Mouse (Mus musculus) layer of hippocampus, postnatal 36 days (tissue): Measurements from ENCODE around the gene Col6a4. TPM values are rescaled to one million over a fixed set of nuclear protein-coding genes. Genes with fewer than 3 reads are reported as not detected.

ENCODE experiments used
- DNase-seq, 2 experiments: peaks; one replicate each; pipeline ENCODE4 v3.0.0; 2022
- total RNA-seq, 2 experiments: library from RNA; stranded (reverse); gene quantifications; 2 replicates each; pipeline ENCODE4 v1.2.3; 2021

The Col6a4 gene
- 1 to 10 TPM; 1.2 to 1.8 TPM for total RNA-seq

DNA sequence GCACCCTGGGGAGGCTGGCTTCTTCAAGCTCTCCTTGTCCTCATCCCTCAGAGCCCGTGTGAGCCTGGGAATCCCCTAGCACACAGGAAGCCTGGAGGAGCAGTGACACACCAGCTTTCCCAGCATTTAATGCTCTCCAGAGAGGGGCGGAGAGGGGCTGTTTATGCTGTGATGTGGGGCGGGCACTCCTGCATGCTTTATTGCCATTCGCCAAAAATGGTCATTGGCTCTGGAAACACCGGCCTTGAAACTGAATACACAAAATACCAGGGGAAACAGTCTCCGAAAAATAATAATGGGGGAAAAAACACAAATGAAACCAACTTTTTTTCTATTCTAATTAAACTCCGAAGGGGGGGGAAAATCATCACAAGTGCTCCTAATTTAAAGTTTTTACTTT lies at the start of gene Col6a4:
Gene Col6a4 (minus strand): TSS at position 101 of the 400 bp plus-strand sequence.
- DNase-seq: no peak

GRCm38 (mm10) chr9:106145582-106145981 lies 49.0 kb upstream of the Col6a4 start:
- no peak for DNase-seq

DNA sequence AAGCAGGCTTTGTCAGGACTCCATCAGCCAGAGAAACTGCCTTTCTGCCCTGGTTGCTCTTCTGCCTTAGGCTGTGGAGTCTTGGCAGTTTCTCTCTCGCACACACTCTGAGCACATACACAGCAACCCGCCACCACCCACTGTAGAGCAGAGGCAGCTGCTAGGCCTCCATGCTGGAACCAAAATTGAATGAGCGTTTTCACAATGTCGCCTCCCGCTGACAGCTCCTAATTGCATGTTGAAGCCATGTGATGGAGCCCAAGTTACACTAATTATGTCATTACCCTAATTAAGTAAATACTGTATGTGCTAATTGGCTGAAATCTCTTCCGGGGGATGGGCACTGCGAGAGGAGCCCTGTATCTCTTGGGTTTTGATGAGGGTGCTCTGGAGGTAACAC lies 47.6 kb upstream of the Col6a4 start:
- peak; percentile 32 to 33 for DNase-seq

GRCm38 (mm10) chr9:106141955-106142354 lies 45.4 kb upstream of the Col6a4 start:
- no peak for DNase-seq

- no peak for DNase-seq
These were observed 43.2 kb upstream of the Col6a4 start for GRCm38 (mm10) chr9:106139763-106140162.

DNA sequence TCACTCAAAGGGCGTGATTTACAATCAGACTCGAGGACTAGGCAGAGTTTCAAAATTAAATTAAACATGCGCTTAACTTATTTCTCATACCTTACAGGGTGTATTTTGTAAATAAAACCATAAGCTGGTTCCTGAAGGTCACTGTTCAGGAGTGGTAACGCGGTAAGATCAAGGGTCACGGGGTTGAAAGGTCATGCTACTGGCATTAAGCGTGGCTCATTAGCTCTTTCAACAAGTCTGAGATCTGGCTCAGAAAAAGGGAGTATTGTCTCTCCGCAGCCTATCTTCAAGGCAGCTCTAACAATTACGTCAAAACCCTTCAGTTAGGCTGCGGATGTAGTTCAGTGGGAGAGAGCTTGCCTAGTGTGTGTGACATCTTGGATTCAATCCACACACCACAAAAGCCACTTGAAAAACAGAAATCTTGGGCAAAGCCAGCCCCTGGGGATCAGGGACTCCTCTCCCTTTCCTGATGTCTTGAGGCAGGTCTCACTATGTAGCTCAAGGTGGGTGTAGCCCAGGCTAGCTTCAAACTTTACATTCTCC lies 41.2 kb upstream of the Col6a4 start:
- DNase-seq: no peak

- no peak for DNase-seq
These were observed 33.7 kb upstream of the Col6a4 start for GRCm38 (mm10) chr9:106130250-106130649.

DNA sequence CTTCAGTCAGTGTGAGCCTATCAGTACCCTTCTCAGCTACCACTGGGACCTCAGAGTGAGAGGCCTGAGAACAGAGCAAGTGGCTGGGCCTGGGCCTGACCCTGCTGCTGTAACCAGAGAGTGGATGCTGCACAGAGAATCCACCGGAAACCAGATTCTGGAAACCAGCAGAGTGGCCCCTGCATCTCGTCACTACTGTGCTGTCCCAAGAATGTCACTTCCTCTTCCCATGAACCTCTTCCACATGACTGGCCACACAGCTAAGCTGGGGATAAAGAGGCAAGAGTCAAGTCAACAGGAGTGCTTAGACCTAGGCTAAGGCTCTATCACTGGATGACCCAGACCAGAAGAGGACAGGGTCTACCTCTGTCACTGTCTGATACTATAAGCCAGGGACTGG lies 32.5 kb upstream of the Col6a4 start:
- DNase-seq: no peak

DNA sequence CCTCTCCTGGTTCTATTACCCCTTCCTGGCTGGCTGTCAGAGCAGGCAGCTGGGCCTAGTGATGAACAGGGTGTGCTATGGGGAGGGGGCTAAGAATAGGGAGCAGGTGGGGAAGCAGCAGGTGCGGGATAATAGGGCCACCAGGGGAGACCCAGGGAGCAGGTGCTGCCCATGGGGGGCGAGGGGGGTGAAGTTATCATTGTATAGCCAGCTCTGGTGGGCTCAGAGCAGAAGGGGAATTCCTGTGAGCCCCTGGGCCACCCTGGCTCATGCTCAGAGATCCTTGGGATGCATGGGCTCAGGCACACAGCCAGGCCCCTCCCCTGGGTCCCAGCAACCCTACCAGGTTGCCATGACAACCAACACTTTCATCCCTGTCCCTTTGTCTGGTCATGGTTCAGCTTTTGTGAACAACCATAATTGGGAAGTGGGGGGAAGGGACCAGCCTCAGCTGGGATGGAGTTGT lies 30.2 kb upstream of the Col6a4 start:
- no peak for DNase-seq

DNA sequence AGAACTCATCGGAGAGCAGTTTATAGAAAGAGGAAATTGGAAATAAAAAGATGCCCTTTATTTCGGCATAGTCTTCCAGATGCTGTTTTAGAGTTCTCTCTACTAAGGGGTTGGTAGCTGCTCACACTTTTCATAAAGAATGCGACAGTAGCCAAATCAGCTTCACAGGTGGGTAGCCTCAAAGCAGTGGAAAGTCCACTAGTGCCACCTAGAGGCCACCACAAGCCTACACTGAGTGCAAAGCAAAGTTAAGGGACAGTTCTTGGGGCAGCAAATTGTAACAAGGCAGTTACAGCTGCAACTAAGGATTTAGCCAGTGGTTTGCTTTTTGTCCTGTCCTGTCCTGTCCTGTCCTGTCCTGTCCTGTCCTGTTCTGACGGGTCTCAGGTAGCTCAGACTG lies 27.0 kb upstream of the Col6a4 start:
- DNase-seq: peak in 1 of 2 experiments; percentile 19

- no peak for DNase-seq
These were observed 22.5 kb upstream of the Col6a4 start for GRCm38 (mm10) chr9:106119075-106119474.

DNA sequence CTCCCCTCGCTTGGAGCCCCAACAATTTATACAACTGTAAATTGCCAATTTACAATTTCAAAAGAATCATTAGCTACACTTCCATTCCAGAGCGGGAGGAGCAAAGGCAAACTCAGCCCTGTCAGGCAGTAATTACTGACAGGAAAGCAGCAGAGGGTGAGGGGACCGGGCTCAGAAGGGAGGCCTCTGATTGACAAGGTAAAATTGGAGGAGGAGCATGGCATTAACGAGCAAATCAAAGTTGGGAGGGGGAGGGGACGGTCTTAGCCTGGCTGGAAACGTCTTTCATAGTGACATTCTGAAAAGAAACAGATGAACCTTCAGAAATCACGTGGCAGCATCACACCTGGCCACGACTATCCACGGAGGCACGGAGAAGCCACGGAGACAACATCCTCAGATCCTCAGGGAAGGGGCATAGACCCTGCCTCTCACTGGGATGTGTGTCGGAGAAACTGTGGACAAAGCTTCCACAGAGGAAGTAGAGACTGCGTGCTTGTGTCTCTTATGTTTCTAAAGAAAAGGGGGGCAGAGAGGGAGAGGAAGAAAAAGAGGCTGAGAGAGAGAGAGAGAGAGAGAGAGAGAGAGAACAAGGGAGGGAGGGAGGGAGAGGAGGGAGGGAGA lies 19.3 kb upstream of the Col6a4 start:
- DNase-seq: no peak

- DNase-seq: peak; percentile 75 to 78
These were observed 16.3 kb upstream of the Col6a4 start for GRCm38 (mm10) chr9:106112770-106113423.

DNA sequence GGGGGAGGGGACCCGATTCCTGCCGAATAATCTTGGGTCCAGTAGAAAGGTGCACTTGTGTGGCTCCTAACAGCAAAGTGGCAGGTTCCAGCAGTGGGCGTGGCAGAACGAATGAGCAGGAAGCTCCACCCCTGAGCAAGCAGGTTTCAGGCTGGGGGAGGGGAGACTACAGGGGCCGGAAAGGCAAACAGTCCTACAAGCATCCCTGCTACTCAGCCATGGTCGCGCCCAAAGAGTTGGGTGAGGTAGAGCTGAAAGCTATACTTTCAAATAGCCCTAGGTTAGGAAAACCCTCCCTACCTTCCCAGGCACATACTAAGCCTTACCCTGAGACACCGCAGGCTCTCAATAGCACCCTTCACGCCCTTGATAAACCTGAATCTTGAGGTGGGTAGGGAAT lies 9.7 kb upstream of the Col6a4 start:
- DNase-seq: no peak

- no peak for DNase-seq
These were observed 7.8 kb upstream of the Col6a4 start for GRCm38 (mm10) chr9:106104401-106104800.

GRCm38 (mm10) chr9:106101166-106101565 lies 4.6 kb upstream of the Col6a4 start:
- no peak for DNase-seq

DNA sequence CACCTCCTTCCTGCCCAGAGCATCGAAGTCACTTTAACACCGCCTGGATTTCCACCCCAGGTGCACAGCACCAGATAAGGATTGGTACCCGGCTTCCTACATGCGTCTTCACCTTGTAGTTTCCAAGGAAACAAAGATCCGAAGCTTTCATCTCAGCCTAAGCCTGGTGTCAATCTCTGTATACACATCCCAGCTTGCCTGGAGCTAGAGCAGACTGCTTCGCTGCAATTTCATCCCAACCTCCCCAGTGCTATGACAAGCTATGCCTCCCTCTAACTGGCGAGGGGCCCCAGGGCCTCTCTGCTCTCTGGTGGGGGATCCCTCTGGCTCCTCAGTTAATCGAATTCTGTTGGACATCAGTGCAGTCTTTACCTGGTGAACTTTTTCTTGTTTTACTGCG lies 3.7 kb upstream of the Col6a4 start:
- DNase-seq: no peak

- DNase-seq: no peak
These were observed 2.9 kb upstream of the Col6a4 start for GRCm38 (mm10) chr9:106099379-106100021.

DNA sequence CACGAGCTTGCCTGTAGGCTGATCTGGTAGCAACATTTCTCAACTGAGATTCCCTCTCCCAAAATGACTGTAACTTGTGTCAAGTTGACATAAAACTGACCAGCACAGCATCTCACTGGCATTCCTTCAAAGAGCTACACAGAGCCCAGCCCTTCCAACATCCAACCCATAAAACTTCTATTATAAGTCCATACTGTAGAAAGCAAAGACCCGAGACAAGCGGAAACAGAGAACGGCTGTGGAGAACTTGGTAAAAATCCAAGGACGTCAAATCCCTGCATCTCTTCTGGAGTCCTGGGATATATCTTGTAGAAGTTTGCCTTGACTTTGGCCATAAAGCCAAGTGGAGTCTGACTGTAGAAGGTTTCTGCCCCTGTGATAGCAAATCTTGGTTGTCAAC lies 15.1 kb downstream of the Col6a4 start:
- DNase-seq: no peak

DNA sequence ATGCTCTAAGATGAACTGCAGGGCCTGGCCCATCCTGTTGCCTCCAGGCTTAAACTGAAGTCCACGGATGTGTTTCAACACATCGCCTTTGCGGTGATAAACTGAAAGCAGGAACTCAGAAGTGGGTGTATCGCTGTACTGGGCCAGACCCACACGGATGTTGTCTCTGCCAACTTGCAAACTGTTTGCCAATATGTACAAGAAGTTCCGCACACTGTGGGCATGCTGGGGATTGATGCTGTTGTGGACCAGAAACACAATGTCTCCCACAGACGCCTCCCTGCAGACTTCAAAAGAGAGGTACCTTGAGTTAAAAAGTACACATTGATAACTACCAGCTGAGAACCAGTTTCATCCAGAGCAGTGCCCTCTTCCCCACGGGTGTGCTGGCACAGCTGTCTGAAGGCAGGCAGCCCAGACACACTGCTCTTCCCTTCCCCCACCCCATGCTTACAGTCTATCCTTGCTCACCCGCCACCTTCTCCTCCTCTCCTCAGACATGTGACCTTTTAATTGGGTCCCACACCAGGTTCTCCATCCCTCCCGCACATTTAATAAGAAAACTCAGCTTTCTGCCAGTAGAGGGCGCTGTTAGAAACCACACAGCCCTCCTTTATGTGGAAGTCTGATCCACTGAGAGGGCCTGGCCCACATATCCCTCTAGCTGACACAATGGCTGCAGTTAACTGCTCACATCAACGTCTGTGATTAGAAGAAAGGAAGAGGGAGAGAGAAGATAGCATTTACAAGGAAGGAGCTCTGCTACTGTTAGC lies 16.1 kb downstream of the Col6a4 start:
- DNase-seq: peak; percentile 37 to 62

- DNase-seq: no peak
These were observed 18.6 kb downstream of the Col6a4 start for GRCm38 (mm10) chr9:106077953-106078352.

GRCm38 (mm10) chr9:106076234-106076633 lies 20.3 kb downstream of the Col6a4 start:
- DNase-seq: no peak

DNA sequence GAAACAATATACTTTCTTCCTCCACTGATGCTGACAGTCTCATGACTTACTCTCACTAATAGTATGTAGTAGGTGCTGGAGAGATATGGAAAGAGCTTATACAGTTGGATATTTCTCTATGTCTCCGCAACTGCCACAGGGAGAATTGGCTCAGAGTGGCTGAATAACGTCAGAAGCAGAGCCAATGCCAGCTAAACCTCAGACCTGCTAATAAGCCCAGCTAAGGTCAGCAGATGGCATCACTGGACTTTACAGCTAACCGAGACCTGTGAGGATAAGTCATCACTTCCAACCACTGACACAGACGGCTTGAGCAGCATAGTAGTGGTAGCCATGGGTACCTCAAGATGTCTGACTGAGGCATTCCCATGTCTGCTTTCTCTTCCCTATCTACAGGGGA lies 22.6 kb downstream of the Col6a4 start:
- no peak for DNase-seq
